Mouse (Mus musculus): ENCODE data around the gene Hoxa13.

Hoxa13 gene

GRCm38 (mm10) chr6:52208072-52208867, 52.4 kb downstream of the Hoxa13 start, which contains the start of gene Hoxa6:
TSS of gene Hoxa6 (minus strand) at chr6:52208722.
- DNase-seq, result no peak
